Mouse (Mus musculus) MEL (cell line): ENCODE data around the gene Hoga1. TPM values are rescaled to one million over a fixed set of nuclear protein-coding genes. Genes with fewer than 3 reads are reported as not detected.

Experiments used
- DNase-seq: peaks from one replicate; pipeline ENCODE4 v3.0.0; 2011; ENCODE audit warnings: low read depth, low spot score
- H3K27ac ChIP-seq: 2 replicates; pipeline ENCODE4 v1.5.1; 2012; ENCODE audit warnings: low read depth, mild to moderate bottlenecking, control low read depth, low read length, moderate library complexity; ENCODE audit not compliant: control insufficient read depth
- H3K27me3 ChIP-seq, 2 experiments: fragments of 150-350 bp in 1 of 2; sonication (generic) in 1 of 2; 2 replicates each; pipeline ENCODE4 v1.6.1; 2012; ENCODE audit warnings: low read length in 2 of 2, mild to moderate bottlenecking in 2 of 2, improper control_type of control experiment in 1 of 2, moderate library complexity in 1 of 2; ENCODE audit not compliant: insufficient read depth in 2 of 2, control insufficient read depth in 1 of 2
- H3K36me3 ChIP-seq, 2 experiments: 2 replicates each; pipeline ENCODE4 v1.6.1; 2012 to 2014; ENCODE audit warnings: low read length in 2 of 2, improper control_type of control experiment in 1 of 2, inconsistent platforms in 1 of 2, mild to moderate bottlenecking in 1 of 2; ENCODE audit not compliant: insufficient read depth in 2 of 2, control insufficient read depth in 1 of 2
- H3K4me1 ChIP-seq, 2 experiments: fragments of 150-350 bp in 1 of 2; sonication (generic) in 1 of 2; 2 replicates each; pipeline ENCODE4 v1.6.1; 2012; ENCODE audit warnings: low read length in 2 of 2, improper control_type of control experiment in 1 of 2, mild to moderate bottlenecking in 1 of 2; ENCODE audit not compliant: insufficient read depth in 2 of 2, control insufficient read depth in 1 of 2
- H3K4me3 ChIP-seq, 2 experiments: fragments of 150-350 bp in 1 of 2; sonication (generic) in 1 of 2; 2 replicates each; pipeline ENCODE4 v1.5.1; 2012; ENCODE audit warnings: low read depth in 2 of 2, low read length in 2 of 2, mild to moderate bottlenecking in 2 of 2, moderate library complexity in 2 of 2, control low read depth in 1 of 2, improper control_type of control experiment in 1 of 2; ENCODE audit not compliant: control insufficient read depth in 1 of 2, insufficient read depth in 1 of 2
- H3K79me2 ChIP-seq: 2 replicates; pipeline ENCODE4 v1.6.1; 2012; ENCODE audit warnings: mild to moderate bottlenecking, low read length, moderate library complexity; ENCODE audit not compliant: control insufficient read depth, poor library complexity, insufficient read depth
- H3K9ac ChIP-seq: 2 replicates; pipeline ENCODE4 v1.6.1; 2012; ENCODE audit warnings: low read depth, mild to moderate bottlenecking, control low read depth, low read length, moderate library complexity; ENCODE audit not compliant: control insufficient read depth, poor library complexity, severe bottlenecking
- H3K9me3 ChIP-seq: fragments of 150-350 bp; sonication (generic); replicated peaks from 2 replicates; pipeline ENCODE4 v1.6.1; 2012; ENCODE audit warnings: mild to moderate bottlenecking, low read length, improper control_type of control experiment, moderate library complexity; ENCODE audit not compliant: insufficient read depth
- CHD2 ChIP-seq: IDR thresholded peaks from 2 replicates; pipeline ENCODE4 v1.6.1; 2011; ENCODE audit warnings: low read length, improper control_type of control experiment
- ELF1 ChIP-seq: IDR thresholded peaks from 2 replicates; pipeline ENCODE4 v1.6.1; 2014; ENCODE audit warnings: low read depth, mild to moderate bottlenecking, inconsistent platforms, low read length, improper control_type of control experiment, moderate library complexity
- EP300 ChIP-seq, 2 experiments: IDR thresholded peaks; 2 replicates each; pipeline ENCODE4 v1.6.1; 2011; ENCODE audit warnings: improper control_type of control experiment in 2 of 2, low read length in 2 of 2, low read depth in 1 of 2, mild to moderate bottlenecking in 1 of 2
- ETS1 ChIP-seq: IDR thresholded peaks from 2 replicates; pipeline ENCODE4 v1.6.1; 2012; ENCODE audit warnings: low read depth, mild to moderate bottlenecking, inconsistent platforms, low read length, improper control_type of control experiment, moderate library complexity
- GABPA ChIP-seq: IDR thresholded peaks from 2 replicates; pipeline ENCODE4 v1.6.1; 2012; ENCODE audit warnings: low read depth, mild to moderate bottlenecking, inconsistent platforms, low read length, improper control_type of control experiment, moderate library complexity
- MAFK ChIP-seq: IDR thresholded peaks from 2 replicates; pipeline ENCODE4 v1.6.1; 2011; ENCODE audit warnings: low read depth, mild to moderate bottlenecking, low read length, improper control_type of control experiment, borderline replicate concordance
- MEF2A ChIP-seq: IDR thresholded peaks from 2 replicates; pipeline ENCODE4 v1.6.1; 2014; ENCODE audit warnings: low read depth, mild to moderate bottlenecking, inconsistent platforms, low read length, improper control_type of control experiment; ENCODE audit not compliant: poor library complexity, insufficient replicate concordance, severe bottlenecking; ENCODE audit errors: extremely low read depth
- MYC ChIP-seq: IDR thresholded peaks from 2 replicates; pipeline ENCODE4 v1.6.1; 2011; ENCODE audit warnings: low read depth, mild to moderate bottlenecking, low read length, improper control_type of control experiment, moderate library complexity
- POLR2AphosphoS5 ChIP-seq: IDR thresholded peaks from 2 replicates; pipeline ENCODE4 v1.6.1; 2012; ENCODE audit warnings: low read depth, borderline replicate concordance, mild to moderate bottlenecking, inconsistent platforms, low read length, moderate library complexity, mixed read lengths
- SMC3 ChIP-seq: IDR thresholded peaks from 2 replicates; pipeline ENCODE4 v1.6.1; 2011; ENCODE audit warnings: low read depth, low read length, improper control_type of control experiment
- TBP ChIP-seq: IDR thresholded peaks from 2 replicates; pipeline ENCODE4 v1.8.0; 2011; ENCODE audit warnings: low read depth, low read length, improper control_type of control experiment
- TCF12 ChIP-seq: IDR thresholded peaks from 2 replicates; pipeline ENCODE4 v1.6.1; 2014; ENCODE audit warnings: low read depth, mild to moderate bottlenecking, inconsistent platforms, low read length, improper control_type of control experiment, moderate library complexity
- polyA plus RNA-seq, 2 experiments: library from polyadenylated mRNA; stranded (reverse) in 1 of 2; unstranded in 1 of 2; fragments of >175 nt in 1 of 2; fragments of >200 nt in 1 of 2; gene quantifications; 2 replicates each; pipeline versions ENCODE4 v1.2.1 to v1.2.4; 2012; ENCODE audit warnings: low replicate concordance in 2 of 2, low read depth in 1 of 2; ENCODE audit not compliant: insufficient read length in 2 of 2, insufficient read depth in 1 of 2, missing spikeins in 1 of 2
- total RNA-seq: library from RNA; depleted of rRNA; stranded (reverse); fragments of 300-350 nt; gene quantifications from 2 replicates; pipeline ENCODE4 v1.2.3, GENCODE M21; 2012; rRNA removed

Hoga1 gene
- total and polyA plus RNA-seq, 3 experiments, result 0.31 to 0.38 TPM; not detected in 1

GRCm38 (mm10) chr19:42118596-42118995 is 73.2 kb downstream of the Hoga1 start:
- DNase-seq, result no peak
- Histone ChIP-seq H3K27ac (no peak overlapping the region), H3K4me3 (no peak overlapping the region), H3K36me3 (peaks cover 0 to 10% of the 10 kb centered on the region in 2 experiments; a peak in 2 of 4 replicates), H3K27me3 (no peaks in the 10 kb centered on the region)
- TF ChIP-seq MEF2A (no peak), ELF1 (no peak), TBP (no peak), MYC (no peak), MAFK (no peak), GABPA (no peak)
- TF ChIP-seq, all 39 proteins: peak for 0
- no peak overlapping the region for H3K9ac ChIP-seq
- peaks cover 0 to 2% of the 10 kb centered on the region in 2 experiments; a peak in 1 of 4 replicates for H3K4me1 ChIP-seq
- no peaks in the 10 kb centered on the region for H3K79me2 ChIP-seq
- H3K9me3 ChIP-seq, result no peaks in the 10 kb centered on the region

- no peaks in the 10 kb centered on the region for H3K79me2 ChIP-seq
- no peak for TF ChIP-seq CHD2
- no peak for TF ChIP-seq POLR2AphosphoS5
- TF ChIP-seq GABPA, result no peak
- no peak for TF ChIP-seq ETS1
- TF ChIP-seq SMC3, result no peak
- TF ChIP-seq EP300 (IDR thresholded peaks at IDR 0.05; ENCODE audit: low read depth in 1 of 2, low read length in 2 of 2), result no peak
- TF ChIP-seq TCF12, result no peak
- no peak overlapping the region for H3K4me3 ChIP-seq
- peaks cover 2 to 5% of the 10 kb centered on the region in 2 experiments; a peak in 3 of 4 replicates for H3K4me1 ChIP-seq
- no peak for DNase-seq
- H3K27me3 ChIP-seq, result no peaks in the 10 kb centered on the region
- no peak overlapping the region for H3K27ac ChIP-seq
- H3K9ac ChIP-seq, result no peak overlapping the region
- H3K36me3 ChIP-seq, result peaks cover 3 to 10% of the 10 kb centered on the region in 2 experiments
- no peaks in the 10 kb centered on the region for H3K9me3 ChIP-seq
Observed at GRCm38 (mm10) chr19:42120451-42120850, 75.0 kb downstream of the Hoga1 start.

Other genes with a start within 250 kb of the Hoga1 start
- 47.5 and 53.9 TPM in 2 replicates for gene Arhgap19, start 243.6 kb upstream of the Hoga1 start, total RNA-seq
- gene Arhgap19, start 243.6 kb upstream of the Hoga1 start, polyA plus RNA-seq, result 10 to 100 TPM in 1 of 2 experiments, not detected in 1; 67.9 TPM
- gene Frat1, start 215.6 kb upstream of the Hoga1 start, total RNA-seq, result 26.7 and 36.0 TPM in 2 replicates
- gene Frat1, start 215.6 kb upstream of the Hoga1 start, polyA plus RNA-seq, result 10 to 100 TPM in 1 of 2 experiments, not detected in 1; 31.5 TPM
- gene Frat2, start 197.5 kb upstream of the Hoga1 start, total RNA-seq, result 55.6 and 58.2 TPM in 2 replicates
- gene Frat2, start 197.5 kb upstream of the Hoga1 start, polyA plus RNA-seq, result 100 to 1,000 TPM in 1 of 2 experiments, not detected in 1; 110 TPM
- gene Rrp12, start 149.4 kb upstream of the Hoga1 start, total RNA-seq, result 93.8 and 106 TPM in 2 replicates
- gene Rrp12, start 149.4 kb upstream of the Hoga1 start, polyA plus RNA-seq, result 100 to 1,000 TPM in 1 of 2 experiments, 10 to 100 TPM in 1; 44.5 to 134 TPM
- 267 and 714 TPM in 2 replicates for gene Pgam1, start 133.7 kb upstream of the Hoga1 start, total RNA-seq
- gene Pgam1, start 133.7 kb upstream of the Hoga1 start, polyA plus RNA-seq, result 100 to 1,000 TPM; 220 to 756 TPM
- 101 and 118 TPM in 2 replicates for gene Exosc1, start 112.2 kb upstream of the Hoga1 start, total RNA-seq
- gene Exosc1, start 112.2 kb upstream of the Hoga1 start, polyA plus RNA-seq, result 100 to 1,000 TPM; 162 to 390 TPM
- gene Zdhhc16, start 112.1 kb upstream of the Hoga1 start, total RNA-seq, result 95.2 and 99.2 TPM in 2 replicates
- gene Zdhhc16, start 112.1 kb upstream of the Hoga1 start, polyA plus RNA-seq, result 100 to 1,000 TPM in 1 of 2 experiments, not detected in 1; 128 TPM
- 23.7 and 25.6 TPM in 2 replicates for gene Mms19, start 64.5 kb upstream of the Hoga1 start, total RNA-seq
- 10 to 100 TPM in 1 of 2 experiments, not detected in 1; 88.6 TPM for gene Mms19, start 64.5 kb upstream of the Hoga1 start, polyA plus RNA-seq
- gene Ubtd1, start 63.8 kb upstream of the Hoga1 start, total RNA-seq, result 8.0 and 9.1 TPM in 2 replicates
- gene Ubtd1, start 63.8 kb upstream of the Hoga1 start, polyA plus RNA-seq, result 10 to 100 TPM in 1 of 2 experiments, not detected in 1; 15.5 TPM
- gene Ankrd2, start 9.6 kb upstream of the Hoga1 start, total RNA-seq, result not detected in 2 replicates
- gene Ankrd2, start 9.6 kb upstream of the Hoga1 start, polyA plus RNA-seq, result not detected
- not detected in 2 replicates for gene 4933411K16Rik, start 6.6 kb downstream of the Hoga1 start, total RNA-seq
- gene 4933411K16Rik, start 6.6 kb downstream of the Hoga1 start, polyA plus RNA-seq, result under 1 TPM in 1 of 2 experiments, not detected in 1; 0.10 TPM
- gene Morn4, start 40.7 kb downstream of the Hoga1 start, total RNA-seq, result 4.9 and 5.7 TPM in 2 replicates
- 10 to 100 TPM in 1 of 2 experiments, not detected in 1; 18.4 TPM for gene Morn4, start 40.7 kb downstream of the Hoga1 start, polyA plus RNA-seq
- gene Pi4k2a, start 44.9 kb downstream of the Hoga1 start, total RNA-seq, result 10.2 and 12.2 TPM in 2 replicates
- gene Pi4k2a, start 44.9 kb downstream of the Hoga1 start, polyA plus RNA-seq, result 10 to 100 TPM in 1 of 2 experiments, not detected in 1; 30.3 TPM
- gene Avpi1, start 83.4 kb downstream of the Hoga1 start, total RNA-seq, result 49.5 and 54.8 TPM in 2 replicates
- gene Avpi1, start 83.4 kb downstream of the Hoga1 start, polyA plus RNA-seq, result 10 to 100 TPM in 1 of 2 experiments, not detected in 1; 53.3 TPM
- 7.9 and 9.7 TPM in 2 replicates for gene Marveld1, start 101.8 kb downstream of the Hoga1 start, total RNA-seq
- gene Marveld1, start 101.8 kb downstream of the Hoga1 start, polyA plus RNA-seq, result 10 to 100 TPM in 1 of 2 experiments, not detected in 1; 24.4 TPM
- 22.0 and 27.0 TPM in 2 replicates for gene Zfyve27, start 118.3 kb downstream of the Hoga1 start, total RNA-seq
- 10 to 100 TPM in 1 of 2 experiments, not detected in 1; 40.2 TPM for gene Zfyve27, start 118.3 kb downstream of the Hoga1 start, polyA plus RNA-seq
- not detected in 2 replicates for gene Sfrp5, start 156.6 kb downstream of the Hoga1 start, total RNA-seq
- under 1 TPM in 1 of 2 experiments, not detected in 1; 0.50 TPM for gene Sfrp5, start 156.6 kb downstream of the Hoga1 start, polyA plus RNA-seq
- gene Golga7b, start 202.0 kb downstream of the Hoga1 start, total RNA-seq, result 0.23 and 0.27 TPM in 2 replicates
- 1 to 10 TPM in 1 of 2 experiments, not detected in 1; 2.0 TPM for gene Golga7b, start 202.0 kb downstream of the Hoga1 start, polyA plus RNA-seq